Mouse (Mus musculus) CH12.LX (cell line): ENCODE results near the gene Ehd3.

Source experiments
- CTCF ChIP-seq, 2 experiments: IDR thresholded peaks in 1 of 2; conservative IDR thresholded peaks in 1 of 2; 2 replicates each; pipeline ENCODE4 v1.5.1; 2011 to 2012; ENCODE audit warnings: low read depth in 2 of 2, low read length in 2 of 2, improper control_type of control experiment in 1 of 2, inconsistent platforms in 1 of 2, mild to moderate bottlenecking in 1 of 2, moderate library complexity in 1 of 2
- E2F4 ChIP-seq: IDR thresholded peaks from 2 replicates; pipeline ENCODE4 v1.6.1; 2011; ENCODE audit warnings: low read depth, low read length, improper control_type of control experiment; ENCODE audit not compliant: insufficient replicate concordance
- IRF4 ChIP-seq: IDR thresholded peaks from 2 replicates; pipeline ENCODE4 v1.6.1; 2014; ENCODE audit warnings: low read depth, mild to moderate bottlenecking, inconsistent platforms, low read length, improper control_type of control experiment
- MAX ChIP-seq: IDR thresholded peaks from 2 replicates; pipeline ENCODE4 v1.6.1; 2011; ENCODE audit warnings: low read length, improper control_type of control experiment
- RCOR1 ChIP-seq: conservative IDR thresholded peaks from 2 replicates; pipeline ENCODE4 v1.6.1; 2012; ENCODE audit warnings: low read depth, mild to moderate bottlenecking, inconsistent platforms, low read length, improper control_type of control experiment
- SIN3A ChIP-seq: IDR thresholded peaks from 2 replicates; pipeline ENCODE4 v1.6.1; 2012; ENCODE audit warnings: low read length, improper control_type of control experiment, inconsistent platforms

DNA sequence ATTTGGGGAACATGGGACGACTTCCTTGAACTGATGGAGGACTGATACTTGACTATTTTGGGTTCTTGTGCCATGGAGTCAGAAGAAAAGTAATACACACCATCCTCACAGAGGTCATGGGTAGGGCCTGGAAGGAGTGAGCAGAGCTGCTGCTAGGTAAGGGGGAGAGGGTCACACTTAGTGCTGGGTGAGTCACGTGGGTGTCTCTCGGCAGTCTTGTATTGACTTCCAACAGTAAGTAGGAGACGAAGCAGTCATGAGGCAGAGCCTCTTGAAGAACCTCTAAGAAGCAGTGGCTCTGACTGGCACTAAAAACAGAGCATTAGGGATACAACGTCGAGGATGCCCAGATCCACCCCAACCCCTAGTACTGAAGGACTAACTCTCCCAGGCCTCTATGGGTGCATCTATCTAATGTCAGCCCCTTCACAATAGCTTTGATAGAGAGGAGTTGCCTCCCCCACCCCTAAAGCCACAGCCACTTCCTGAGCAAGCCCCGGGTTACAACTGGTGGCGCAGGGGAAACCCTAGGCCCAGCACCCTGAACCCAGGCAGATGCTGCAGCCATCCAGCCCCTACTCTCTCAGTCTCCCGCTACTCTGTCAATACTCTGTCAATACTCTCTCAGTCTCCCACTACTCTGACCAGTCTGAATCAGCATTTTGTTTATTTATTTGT is 65.2 kb downstream of the Ehd3 start:
- TF ChIP-seq IRF4 = 0 out of 2 replicates have a peak, but pooled peaks have one; percentile 8
- no peak for TF ChIP-seq CTCF (conservative IDR thresholded peaks at IDR 0.05 in 1 of 2, IDR thresholded peaks at IDR 0.05 in 1 of 2; ENCODE audit: low read depth in 2 of 2, low read length in 2 of 2)
- TF ChIP-seq RCOR1 = no peak
- TF ChIP-seq E2F4 = no peak
- no peak; the same call in 1 of the 2 replicates for TF ChIP-seq MAX
- TF ChIP-seq SIN3A = no peak
